Mouse (Mus musculus) myocyte (in vitro differentiated cells): ENCODE results near the gene Gtf2ird2. TPM values are rescaled to one million over a fixed set of nuclear protein-coding genes. Genes with fewer than 3 reads are reported as not detected.

Experiments
- H3K27me3 ChIP-seq: one replicate; pipeline ENCODE4 v1.6.1; 2011; ENCODE audit not compliant: control insufficient read depth, insufficient read depth, insufficient read length
- H3K36me3 ChIP-seq: one replicate; pipeline ENCODE4 v1.6.1; 2011; ENCODE audit not compliant: control insufficient read depth, insufficient read depth
- H3K4me2 ChIP-seq: one replicate; pipeline ENCODE4 v1.6.1; 2011; ENCODE audit warnings: low read depth, control low read depth
- H3K4me3 ChIP-seq: one replicate; pipeline ENCODE4 v1.5.1; 2011; ENCODE audit warnings: mild to moderate bottlenecking, control low read depth, moderate library complexity
- H3K79me2 ChIP-seq: one replicate; pipeline ENCODE4 v1.6.1; 2011; ENCODE audit not compliant: control insufficient read depth, insufficient read depth
- H3ac ChIP-seq: one replicate; pipeline ENCODE4 v1.6.1; 2011; ENCODE audit not compliant: control insufficient read depth, insufficient read length
- CEBPB ChIP-seq: IDR thresholded peaks from 2 replicates; pipeline ENCODE4 v1.6.1; 2011; ENCODE audit warnings: mild to moderate bottlenecking, moderate library complexity; ENCODE audit not compliant: poor library complexity, insufficient read depth, severe bottlenecking
- E2F4 ChIP-seq: IDR thresholded peaks from one replicate; pipeline ENCODE4 v1.6.1; 2011; ENCODE audit warnings: mild to moderate bottlenecking, control low read depth, moderate library complexity; ENCODE audit not compliant: insufficient read depth
- MAX ChIP-seq: IDR thresholded peaks from one replicate; pipeline ENCODE4 v1.6.1; 2011; ENCODE audit warnings: low read depth, mild to moderate bottlenecking, control low read depth
- MYOD1 ChIP-seq, 3 experiments: IDR thresholded peaks; one replicate each; pipeline ENCODE4 v1.6.1; 2011; ENCODE audit warnings: control low read depth in 2 of 3, low read depth in 2 of 3, mild to moderate bottlenecking in 2 of 3, moderate library complexity in 1 of 3; ENCODE audit not compliant: insufficient read length in 2 of 3, control insufficient read depth in 1 of 3
- MYOG ChIP-seq, 3 experiments: IDR thresholded peaks; one replicate each; pipeline ENCODE4 v1.6.1; 2011; ENCODE audit warnings: control low read depth in 2 of 3, low read depth in 2 of 3, mild to moderate bottlenecking in 2 of 3; ENCODE audit not compliant: insufficient read length in 2 of 3, control insufficient read depth in 1 of 3, insufficient read depth in 1 of 3
- POLR2A ChIP-seq: IDR thresholded peaks from one replicate; pipeline ENCODE4 v1.6.1; 2011; ENCODE audit warnings: low read depth, mild to moderate bottlenecking, control low read depth, moderate library complexity; ENCODE audit not compliant: insufficient read length
- POLR2AphosphoS2 ChIP-seq: IDR thresholded peaks from one replicate; pipeline ENCODE4 v1.6.1; 2011; ENCODE audit warnings: low read depth, control low read depth; ENCODE audit not compliant: insufficient read length
- REST ChIP-seq: IDR thresholded peaks from one replicate; pipeline ENCODE4 v1.6.1; 2011; ENCODE audit warnings: mild to moderate bottlenecking, control low read depth, moderate library complexity; ENCODE audit not compliant: insufficient read depth, insufficient read length
- SRF ChIP-seq: IDR thresholded peaks from one replicate; pipeline ENCODE4 v1.6.1; 2011; ENCODE audit warnings: low read depth; ENCODE audit not compliant: control insufficient read depth, insufficient read length
- TCF12 ChIP-seq: IDR thresholded peaks from one replicate; pipeline ENCODE4 v1.6.1; 2011; ENCODE audit warnings: mild to moderate bottlenecking, control low read depth; ENCODE audit not compliant: poor library complexity, insufficient read depth, severe bottlenecking
- TCF3 ChIP-seq: IDR thresholded peaks from one replicate; pipeline ENCODE4 v1.6.1; 2011; ENCODE audit warnings: low read depth, control low read depth; ENCODE audit not compliant: insufficient read length
- USF1 ChIP-seq: IDR thresholded peaks from one replicate; pipeline ENCODE4 v1.6.1; 2011; ENCODE audit warnings: low read depth, mild to moderate bottlenecking, control low read depth, moderate library complexity
- polyA plus RNA-seq: library from polyadenylated mRNA; unstranded; fragments of >200 nt; fragmentation: generic; extraction: Trizol; gene quantifications from one replicate; pipeline ENCODE4 v1.2.1, GENCODE M21; 2012; ENCODE audit warnings: missing spikeins

Gene Gtf2ird2
- polyA plus RNA-seq, 1 experiment = 4.8 TPM

- Histone ChIP-seq H3ac (no peak overlapping the region), H3K4me2 (no peak overlapping the region), H3K27me3 (no peaks in the 10 kb centered on the region), H3K4me3 (no peak overlapping the region), H3K79me2 (no peaks in the 10 kb centered on the region), H3K36me3 (peaks cover 30% of the 10 kb centered on the region)
- TF ChIP-seq SRF (no peak), TCF12 (no peak), MAX (no peak), E2F4 (no peak), TCF3 (no peak), REST (no peak), POLR2A (no peak), MYOD1 (IDR thresholded peaks at IDR 0.05; ENCODE audit: control insufficient read depth in 1 of 3, insufficient read length in 2 of 3, low read depth in 2 of 3) (no peak)
Measured at GRCm38 (mm10) chr5:134250601-134251000, 66.8 kb downstream of the Gtf2ird2 start.

GRCm38 (mm10) chr5:134251083-134251482 is 67.3 kb downstream of the Gtf2ird2 start:
- TF ChIP-seq USF1 = no peak
- no peak for TF ChIP-seq POLR2AphosphoS2
- TF ChIP-seq TCF3 = no peak
- TF ChIP-seq TCF12 = no peak
- no peak for TF ChIP-seq MYOG (IDR thresholded peaks at IDR 0.05; ENCODE audit: control insufficient read depth in 1 of 3, insufficient read depth in 1 of 3, insufficient read length in 2 of 3, low read depth in 2 of 3)
- no peak for TF ChIP-seq SRF
- TF ChIP-seq REST = no peak
- no peak for TF ChIP-seq MAX
- TF ChIP-seq E2F4 = no peak
- no peak for TF ChIP-seq CEBPB
- TF ChIP-seq POLR2A = no peak
- TF ChIP-seq MYOD1 (IDR thresholded peaks at IDR 0.05; ENCODE audit: control insufficient read depth in 1 of 3, insufficient read length in 2 of 3, low read depth in 2 of 3) = no peak
- Histone ChIP-seq H3K4me3 (no peak overlapping the region), H3K27me3 (no peaks in the 10 kb centered on the region), H3ac (no peak overlapping the region), H3K36me3 (peaks cover 31% of the 10 kb centered on the region), H3K79me2 (no peaks in the 10 kb centered on the region), H3K4me2 (no peak overlapping the region)

- TF ChIP-seq SRF (no peak), POLR2AphosphoS2 (no peak), MAX (no peak), E2F4 (no peak), POLR2A (no peak), REST (no peak), MYOG (IDR thresholded peaks at IDR 0.05; ENCODE audit: control insufficient read depth in 1 of 3, insufficient read depth in 1 of 3, insufficient read length in 2 of 3, low read depth in 2 of 3) (no peak), TCF12 (no peak), TCF3 (no peak), CEBPB (no peak), MYOD1 (IDR thresholded peaks at IDR 0.05; ENCODE audit: control insufficient read depth in 1 of 3, insufficient read length in 2 of 3, low read depth in 2 of 3) (no peak), USF1 (no peak)
- Histone ChIP-seq H3K4me2 (no peak overlapping the region), H3ac (no peak overlapping the region), H3K36me3 (peaks cover 24% of the 10 kb centered on the region), H3K79me2 (no peaks in the 10 kb centered on the region), H3K4me3 (no peak overlapping the region), H3K27me3 (no peaks in the 10 kb centered on the region)
Measured at GRCm38 (mm10) chr5:134253806-134254205, 70.0 kb downstream of the Gtf2ird2 start.

GRCm38 (mm10) chr5:134255294-134255693 is 71.5 kb downstream of the Gtf2ird2 start:
- H3K4me2 ChIP-seq = no peak overlapping the region
- no peaks in the 10 kb centered on the region for H3K27me3 ChIP-seq
- H3K79me2 ChIP-seq = no peaks in the 10 kb centered on the region
- H3ac ChIP-seq = no peak overlapping the region
- TF ChIP-seq E2F4 (no peak), USF1 (no peak), POLR2A (no peak), MYOG (IDR thresholded peaks at IDR 0.05; ENCODE audit: control insufficient read depth in 1 of 3, insufficient read depth in 1 of 3, insufficient read length in 2 of 3, low read depth in 2 of 3) (no peak), TCF3 (no peak), MAX (no peak), SRF (no peak), TCF12 (no peak), CEBPB (no peak), MYOD1 (IDR thresholded peaks at IDR 0.05; ENCODE audit: control insufficient read depth in 1 of 3, insufficient read length in 2 of 3, low read depth in 2 of 3) (no peak), REST (no peak), POLR2AphosphoS2 (no peak)
- peaks cover 38% of the 10 kb centered on the region for H3K36me3 ChIP-seq
- no peak overlapping the region for H3K4me3 ChIP-seq
